Mouse (Mus musculus): ENCODE results near the gene Mms22l. TPM values are rescaled to one million over a fixed set of nuclear protein-coding genes. Genes with fewer than 3 reads are reported as not detected.

Mms22l gene
- polyA plus RNA-seq (2017; shearing (Covaris generic)) = 6.6 TPM

DNA sequence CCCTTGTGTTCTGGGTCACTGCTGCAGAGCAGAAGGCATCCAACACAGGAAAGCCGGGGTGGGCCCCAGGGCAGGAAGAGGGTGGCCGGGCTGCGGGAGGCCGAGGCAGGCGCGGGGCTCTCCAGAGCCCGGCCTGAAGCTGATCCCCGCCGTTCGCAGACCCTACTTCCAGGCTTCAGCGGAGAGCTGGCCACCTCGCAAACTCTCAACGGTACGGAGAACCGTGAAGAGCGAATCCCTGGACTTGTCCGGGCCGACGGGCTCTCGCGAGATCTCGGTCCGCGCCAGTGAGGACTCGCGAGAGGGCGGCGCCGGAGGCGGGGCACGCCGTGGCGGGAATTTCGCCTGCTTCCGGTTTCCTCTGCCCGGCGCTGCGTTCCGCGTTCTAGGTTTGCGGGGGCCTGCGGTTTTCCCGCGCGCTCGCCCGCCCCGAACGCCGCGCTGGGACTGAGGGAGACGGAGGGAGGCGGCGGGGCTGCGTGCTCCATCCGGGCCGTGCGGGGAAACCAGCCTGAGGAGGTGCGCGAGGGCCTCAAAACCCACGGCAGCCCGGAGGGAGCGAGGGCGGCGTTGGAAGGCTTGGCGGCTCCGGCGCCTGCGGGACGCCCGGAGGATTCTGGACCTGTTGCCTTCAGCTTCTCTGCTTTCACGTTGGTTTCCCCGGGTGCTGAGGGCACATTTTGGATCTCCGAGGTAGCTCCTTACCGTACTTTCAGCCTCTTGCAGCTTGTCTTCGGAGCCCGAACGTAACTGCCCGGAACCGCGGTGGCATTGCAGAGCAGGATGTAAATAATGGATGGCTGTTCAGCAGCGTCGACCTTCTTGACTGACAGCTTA is at the start of gene Mms22l:
Gene Mms22l, plus strand, starts transcription at position 336 of the 837 bp plus-strand sequence.

